Mouse (Mus musculus) embryonic facial prominence, embryonic 13.5 days (tissue): Measurements from ENCODE around the gene Fxyd1. TPM values are rescaled to one million over a fixed set of nuclear protein-coding genes. Genes with fewer than 3 reads are reported as not detected.
A peak's percentile ranks its signal among the peaks of the same experiment; 100 is the strongest.

Source experiments
- ATAC-seq: fragments of 200-750 bp; cut with Nextera tagmentation; 2 replicates; pipeline ENCODE4 v1.8.0; 2017; ENCODE audit warnings: low read depth; ENCODE audit not compliant: insufficient number of reproducible peaks, insufficient read depth, low FRiP score, low TSS enrichment
- H3K27ac ChIP-seq: fragments of 300-500 bp; sonication (generic); 2 replicates; pipeline ENCODE4 v1.5.1; 2015; ENCODE audit warnings: moderate library complexity, mild to moderate bottlenecking, inconsistent platforms
- H3K27me3 ChIP-seq: fragments of 300-500 bp; sonication (generic); 2 replicates; pipeline ENCODE4 v1.6.1; 2015; ENCODE audit warnings: mild to moderate bottlenecking, inconsistent platforms
- H3K36me3 ChIP-seq: fragments of 300-500 bp; sonication (generic); 2 replicates; pipeline ENCODE4 v1.6.1; 2015; ENCODE audit warnings: mild to moderate bottlenecking, inconsistent platforms
- H3K4me1 ChIP-seq: fragments of 300-500 bp; sonication (generic); 2 replicates; pipeline ENCODE4 v1.6.1; 2015; ENCODE audit warnings: inconsistent platforms
- H3K4me2 ChIP-seq: fragments of 300-500 bp; sonication (generic); 2 replicates; pipeline ENCODE4 v1.6.1; 2015; ENCODE audit warnings: moderate library complexity, mild to moderate bottlenecking, inconsistent platforms
- H3K4me3 ChIP-seq: fragments of 300-500 bp; sonication (generic); 2 replicates; pipeline ENCODE4 v1.5.1; 2015; ENCODE audit warnings: mild to moderate bottlenecking, inconsistent platforms
- H3K9ac ChIP-seq: fragments of 300-500 bp; sonication (generic); 2 replicates; pipeline ENCODE4 v1.6.1; 2015; ENCODE audit warnings: mild to moderate bottlenecking, inconsistent platforms
- H3K9me3 ChIP-seq: fragments of 300-500 bp; sonication (generic); 2 replicates; pipeline ENCODE4 v1.6.1; 2016; ENCODE audit warnings: inconsistent platforms
- WGBS: fragments of 180-500 bp; shearing (Covaris S2); methylation state at CpG from one replicate; pipeline ENCODE4 v1.1.7; 2015; ENCODE audit warnings: mixed read lengths; 5-methylcytosine and 5-hydroxymethylcytosine counted together
- polyA plus RNA-seq: library from polyadenylated mRNA; unstranded; fragments of >200 nt; fragmentation: Nextera tagmentation; extraction: Ambion mirVana; gene quantifications from 2 replicates; pipeline ENCODE4 v1.2.1, GENCODE M21; 2015

Gene Fxyd1
- 50.0 and 59.2 TPM in 2 replicates for polyA plus RNA-seq

DNA sequence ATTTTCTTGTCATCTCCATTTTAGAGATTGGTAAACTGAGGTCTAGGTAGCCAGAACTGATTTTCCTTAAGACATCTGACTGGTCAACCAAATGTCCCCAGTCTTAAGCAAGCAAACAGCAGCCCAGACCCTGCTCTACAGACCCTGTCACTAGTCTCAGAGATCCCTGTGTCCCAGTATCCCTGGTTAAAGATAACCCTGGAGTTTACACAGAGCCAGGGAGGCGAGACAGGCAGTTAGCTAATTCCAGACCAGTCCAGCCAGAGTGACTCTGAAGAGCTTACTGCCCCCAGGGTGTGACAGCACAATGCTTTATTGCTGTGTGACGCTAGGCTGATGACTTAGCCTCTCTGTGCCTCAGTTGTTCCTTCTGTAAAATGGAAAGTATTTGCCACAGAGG, at the start of gene Fxyd1:
Fxyd1 (minus strand) TSS at position 129 of the 400 bp plus-strand sequence.
- no peak for ATAC-seq
- H3K27me3 ChIP-seq = peaks cover 25% of the 10 kb centered on the region

GRCm38 (mm10) chr7:31106166-31106565, 49.2 kb upstream of the Fxyd1 start:
- Histone ChIP-seq H3K27ac (no peak overlapping the region), H3K36me3 (no peaks in the 10 kb centered on the region), H3K4me2 (no peak overlapping the region), H3K9me3 (no peaks in the 10 kb centered on the region), H3K4me3 (no peak overlapping the region), H3K4me1 (no peaks in the 10 kb centered on the region), H3K27me3 (no peaks in the 10 kb centered on the region), H3K9ac (no peak overlapping the region)
- no peak for ATAC-seq
- WGBS = 61% methylated on average over 3 of the region's 3 CpGs

More for the DNA sequence above, at the start of gene Fxyd1:
- Histone ChIP-seq H3K4me1 (peaks cover 41% of the 10 kb centered on the region), H3K4me3 (no peak within 1 kb of the TSS), H3K4me2 (0 out of 2 replicates have a peak within 1 kb of the TSS, but pooled peaks have one; percentile 59), H3K27ac (peak within 1 kb of the TSS; percentile 72), H3K9me3 (no peaks in the 10 kb centered on the region), H3K9ac (no peak within 1 kb of the TSS), H3K36me3 (no peaks in the 10 kb centered on the region)
- WGBS = 65% methylated on average over 2 of the region's 2 CpGs

DNA sequence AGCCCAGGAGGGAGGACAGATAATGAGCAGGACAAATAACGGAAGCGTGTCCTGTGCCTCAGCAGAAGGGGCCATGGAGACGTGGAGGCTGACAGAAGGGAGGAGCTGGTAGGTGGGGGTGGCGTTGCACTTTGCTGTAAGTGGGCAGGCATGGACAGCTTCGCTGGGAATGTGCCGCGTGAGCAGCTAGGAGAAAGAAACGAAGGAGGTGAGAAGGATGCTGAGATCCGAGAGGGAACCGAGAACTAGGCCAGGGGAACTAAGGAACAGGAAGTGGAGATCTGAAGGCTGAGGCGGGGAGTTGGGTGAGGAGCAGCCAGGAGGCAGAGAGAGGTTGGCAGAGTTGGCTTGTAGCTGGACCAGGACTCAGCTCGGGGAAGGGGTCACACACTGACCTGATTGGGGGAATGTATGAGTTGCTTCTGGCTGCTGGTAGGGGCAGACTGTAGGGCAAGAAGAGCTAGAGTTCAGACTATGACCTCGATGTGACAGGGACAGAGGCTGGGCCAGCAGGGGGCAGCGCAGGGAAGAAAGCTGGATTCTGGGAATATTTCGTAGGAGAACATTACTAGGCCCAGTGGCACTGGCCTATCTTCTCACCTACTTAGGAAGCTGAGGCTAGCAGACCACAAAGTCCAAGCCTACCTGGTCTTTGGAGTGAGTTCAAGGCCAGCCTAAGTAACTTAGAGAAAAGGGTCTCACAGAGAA, 48.2 kb upstream of the Fxyd1 start:
- Histone ChIP-seq H3K4me2 (no peak overlapping the region), H3K27me3 (no peaks in the 10 kb centered on the region), H3K36me3 (no peaks in the 10 kb centered on the region), H3K27ac (no peak overlapping the region), H3K4me3 (no peak overlapping the region), H3K9ac (no peak overlapping the region), H3K4me1 (no peaks in the 10 kb centered on the region), H3K9me3 (no peaks in the 10 kb centered on the region)
- ATAC-seq = no peak
- 59% methylated on average over 15 of the region's 15 CpGs for WGBS

DNA sequence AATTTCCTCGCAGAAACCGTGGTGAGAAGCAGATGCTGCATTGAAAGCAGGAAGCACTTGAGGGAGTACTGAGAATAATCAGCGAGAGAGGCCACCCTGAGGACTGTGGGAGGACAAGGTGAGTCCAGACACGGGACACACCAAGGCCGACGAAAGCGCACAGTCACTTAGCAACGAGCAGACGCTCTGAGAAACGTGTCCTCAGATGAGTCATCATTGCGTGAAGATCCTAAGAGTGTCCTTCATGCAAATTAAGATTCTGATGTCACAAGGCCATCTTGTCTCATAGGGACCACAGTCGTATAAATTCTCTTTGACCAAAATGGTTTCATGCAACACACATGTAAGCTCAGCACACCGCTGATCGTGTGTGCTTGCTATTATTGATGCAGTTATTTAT, 43.8 kb upstream of the Fxyd1 start:
- Histone ChIP-seq H3K36me3 (no peaks in the 10 kb centered on the region), H3K9ac (no peak overlapping the region), H3K4me1 (0 out of 2 replicates have a peak, but pooled peaks cover 4% of the 10 kb centered on the region), H3K4me3 (no peak overlapping the region), H3K27me3 (no peaks in the 10 kb centered on the region), H3K27ac (no peak overlapping the region), H3K9me3 (no peaks in the 10 kb centered on the region), H3K4me2 (no peak overlapping the region)
- no peak for ATAC-seq
- 87% methylated on average over 14 of the region's 14 CpGs for WGBS

DNA sequence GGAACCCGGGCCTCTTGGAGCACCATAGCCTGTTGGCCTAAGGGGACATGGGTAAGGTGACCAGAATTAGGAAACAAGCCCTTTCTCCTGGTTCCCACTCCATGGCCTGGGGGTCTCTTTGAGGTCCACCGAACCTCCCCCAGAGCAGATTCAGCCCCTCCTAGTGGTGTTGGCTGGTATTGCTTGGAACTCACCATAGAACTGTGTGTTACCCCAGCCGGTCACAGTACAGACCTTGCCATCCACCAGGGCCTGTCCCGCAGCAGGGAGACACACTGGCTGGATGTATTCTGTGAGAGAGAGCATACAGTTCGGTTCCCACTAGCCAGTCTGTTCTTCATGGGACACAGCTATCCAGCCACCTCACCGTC, 42.6 kb upstream of the Fxyd1 start:
- 0 out of 2 replicates have a peak, but pooled peaks cover 4% of the 10 kb centered on the region for H3K4me1 ChIP-seq
- H3K9me3 ChIP-seq = no peaks in the 10 kb centered on the region
- no peak overlapping the region for H3K9ac ChIP-seq
- H3K4me2 ChIP-seq = no peak overlapping the region
- no peak for ATAC-seq
- no peak overlapping the region for H3K27ac ChIP-seq
- no peaks in the 10 kb centered on the region for H3K36me3 ChIP-seq
- no peak overlapping the region for H3K4me3 ChIP-seq
- 91% methylated on average over 6 of the region's 6 CpGs for WGBS
- no peaks in the 10 kb centered on the region for H3K27me3 ChIP-seq

DNA sequence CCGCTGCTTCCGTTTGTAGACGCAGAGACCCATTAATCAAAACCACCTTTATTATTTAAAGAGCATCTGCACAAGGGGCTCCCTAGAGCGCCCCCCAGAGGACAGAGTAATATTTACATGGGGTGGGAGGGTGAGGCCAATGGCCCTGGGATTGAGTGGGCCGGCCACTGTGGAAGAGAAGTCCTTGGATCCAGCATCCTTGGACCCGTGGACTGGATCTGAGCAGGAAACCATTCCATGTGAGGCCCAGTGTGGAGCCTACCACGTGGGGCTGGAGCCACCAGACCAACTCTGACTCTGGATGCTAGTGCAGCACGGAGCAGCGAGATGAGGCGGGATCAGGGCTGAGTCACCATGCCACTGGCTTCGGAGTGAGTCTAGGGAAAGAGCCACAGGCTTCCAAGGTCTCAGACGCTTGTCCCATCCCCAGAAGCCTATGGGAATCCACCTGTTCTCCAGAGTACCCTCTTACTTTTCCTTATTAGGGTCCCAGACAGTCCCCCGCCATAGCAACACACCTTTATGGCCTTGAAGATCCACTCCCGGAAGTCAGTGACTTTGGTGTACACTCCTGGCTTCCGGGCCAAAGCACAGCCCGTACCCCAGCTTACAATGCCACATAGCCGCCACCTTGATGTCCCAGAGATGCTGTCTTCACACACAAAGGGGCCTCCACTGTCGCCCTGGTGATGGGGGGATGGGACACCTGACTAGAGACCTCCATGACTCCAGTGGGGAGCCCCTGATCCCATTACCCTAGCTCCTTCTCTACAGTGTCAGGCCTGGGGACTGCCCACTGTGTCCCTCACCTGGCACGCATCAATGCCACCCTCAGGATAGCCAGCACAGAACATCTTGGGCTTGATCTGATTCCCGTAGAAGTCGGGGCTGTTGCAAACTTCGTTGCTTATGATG, 42.0 kb upstream of the Fxyd1 start:
- H3K27ac ChIP-seq = peak overlapping the region; percentile 55; the same call in 1 of the 2 replicates
- no peak overlapping the region for H3K4me3 ChIP-seq
- no peaks in the 10 kb centered on the region for H3K9me3 ChIP-seq
- WGBS = 76% methylated on average over 22 of the region's 22 CpGs
- no peaks in the 10 kb centered on the region for H3K36me3 ChIP-seq
- no peak overlapping the region for H3K9ac ChIP-seq
- H3K27me3 ChIP-seq = no peaks in the 10 kb centered on the region
- no peak overlapping the region for H3K4me2 ChIP-seq
- H3K4me1 ChIP-seq = 0 out of 2 replicates have a peak, but pooled peaks cover 4% of the 10 kb centered on the region
- no peak for ATAC-seq

DNA sequence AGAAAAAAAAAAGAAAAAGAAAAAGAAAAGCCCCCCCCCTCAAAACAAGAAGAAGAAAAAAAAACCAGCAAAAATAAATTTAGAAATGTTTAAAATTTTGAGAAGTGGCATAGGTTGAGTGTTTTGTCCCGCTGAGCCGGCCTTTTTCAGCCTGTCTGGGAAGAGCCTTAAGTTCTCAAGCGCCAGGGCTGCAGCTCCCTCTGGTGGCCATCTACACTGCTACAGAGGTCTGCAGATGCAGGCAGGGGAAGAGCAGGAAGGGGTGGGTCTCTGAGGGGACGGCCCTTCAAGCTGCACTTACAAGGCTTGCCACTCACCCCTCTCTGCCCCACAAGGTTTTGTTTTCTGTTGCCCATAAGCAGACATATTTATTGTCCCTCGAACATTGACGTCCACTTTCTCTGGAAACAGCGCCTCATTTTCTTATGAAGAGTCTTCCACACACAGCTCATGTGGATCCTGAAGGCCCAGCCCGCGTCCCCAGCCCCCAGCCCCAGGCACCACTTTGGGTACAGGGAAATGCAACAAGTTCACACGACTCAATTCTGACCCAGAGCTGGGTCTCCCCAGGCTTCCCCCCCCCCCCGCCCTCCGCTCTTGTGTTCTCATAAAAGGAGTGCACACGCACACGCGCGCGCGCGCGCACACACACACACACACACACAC, 40.7 kb upstream of the Fxyd1 start:
- Histone ChIP-seq H3K36me3 (no peaks in the 10 kb centered on the region), H3K9me3 (no peaks in the 10 kb centered on the region), H3K27me3 (no peaks in the 10 kb centered on the region), H3K27ac (no peak overlapping the region), H3K4me2 (peak overlapping the region; percentile 54), H3K4me3 (peak overlapping the region; percentile 20), H3K4me1 (0 out of 2 replicates have a peak, but pooled peaks cover 4% of the 10 kb centered on the region), H3K9ac (no peak overlapping the region)
- peak; percentile 90 for ATAC-seq
- WGBS = 37% methylated on average over 17 of the region's 20 CpGs

DNA sequence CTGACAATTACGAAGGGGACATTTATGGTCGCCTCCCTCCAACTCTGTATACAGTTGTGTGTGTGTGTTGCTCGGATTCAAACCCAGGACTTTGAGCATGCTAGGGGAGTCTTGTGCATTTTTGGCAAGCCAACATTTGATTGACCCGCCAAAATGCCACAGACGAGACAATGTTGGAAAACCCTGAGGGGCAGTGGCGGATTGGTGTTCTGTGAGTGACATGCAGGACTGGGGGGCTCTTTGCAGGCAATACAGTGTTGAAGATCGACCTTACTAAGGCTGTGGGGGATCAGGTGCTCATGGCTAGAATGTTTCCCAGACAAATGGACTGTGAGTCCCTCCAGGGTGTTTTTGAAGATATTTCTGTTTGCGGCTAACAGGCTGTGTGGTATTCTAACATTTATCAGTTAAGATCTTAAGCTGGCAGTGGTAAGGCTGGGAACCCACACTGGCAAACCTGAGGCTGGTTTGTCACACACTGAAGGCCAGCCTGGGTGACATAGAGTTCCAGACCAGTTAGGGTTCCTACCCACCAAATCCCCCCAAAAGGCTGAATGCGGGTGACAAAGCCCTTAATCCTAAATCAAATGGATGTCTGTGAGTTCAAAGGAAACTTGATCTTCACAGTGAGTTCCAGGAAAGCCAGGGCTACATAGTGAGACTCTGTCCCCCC, 40.0 kb upstream of the Fxyd1 start:
- no peak overlapping the region for H3K9ac ChIP-seq
- 59% methylated on average over 9 of the region's 9 CpGs for WGBS
- no peak overlapping the region for H3K4me2 ChIP-seq
- H3K27ac ChIP-seq = 0 out of 2 replicates have a peak overlapping the region, but pooled peaks have one; percentile 0
- 0 out of 2 replicates have a peak, but pooled peaks cover 4% of the 10 kb centered on the region for H3K4me1 ChIP-seq
- no peak for ATAC-seq
- no peaks in the 10 kb centered on the region for H3K9me3 ChIP-seq
- H3K36me3 ChIP-seq = no peaks in the 10 kb centered on the region
- no peaks in the 10 kb centered on the region for H3K27me3 ChIP-seq
- H3K4me3 ChIP-seq = no peak overlapping the region

GRCm38 (mm10) chr7:31094774-31095501, 37.9 kb upstream of the Fxyd1 start:
- 23% methylated on average over 12 of the region's 12 CpGs for WGBS
- H3K4me1 ChIP-seq = 0 out of 2 replicates have a peak, but pooled peaks cover 4% of the 10 kb centered on the region
- no peak overlapping the region for H3K27ac ChIP-seq
- H3K4me3 ChIP-seq = no peak overlapping the region
- no peak for ATAC-seq
- no peaks in the 10 kb centered on the region for H3K9me3 ChIP-seq
- no peak overlapping the region for H3K9ac ChIP-seq
- H3K4me2 ChIP-seq = no peak overlapping the region
- no peaks in the 10 kb centered on the region for H3K36me3 ChIP-seq
- no peaks in the 10 kb centered on the region for H3K27me3 ChIP-seq

DNA sequence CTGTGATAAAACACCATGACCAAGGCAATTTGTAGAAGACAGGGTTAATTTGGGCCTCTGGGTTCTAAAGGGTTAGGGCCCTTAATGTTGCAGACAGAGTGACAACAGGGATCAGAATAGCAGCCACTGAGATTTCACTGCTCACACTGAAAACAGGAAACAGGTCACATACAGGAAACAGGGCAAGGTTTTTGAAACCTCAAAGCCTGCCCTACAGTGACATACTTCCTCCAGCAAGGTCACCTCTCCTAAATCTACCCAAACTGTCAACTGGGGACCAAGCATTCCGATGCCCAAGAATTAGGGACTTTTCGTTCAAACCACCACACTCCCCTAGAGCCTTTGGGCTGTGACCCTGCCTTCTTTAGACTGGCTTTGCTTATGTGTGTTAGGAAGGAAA, 32.7 kb upstream of the Fxyd1 start:
- H3K27me3 ChIP-seq = no peaks in the 10 kb centered on the region
- no peak overlapping the region for H3K27ac ChIP-seq
- H3K9ac ChIP-seq = no peak overlapping the region
- no peak overlapping the region for H3K4me3 ChIP-seq
- WGBS = 86% methylated on average over 2 of the region's 2 CpGs
- H3K36me3 ChIP-seq = no peaks in the 10 kb centered on the region
- H3K4me2 ChIP-seq = no peak overlapping the region
- no peak for ATAC-seq
- H3K9me3 ChIP-seq = no peaks in the 10 kb centered on the region
- H3K4me1 ChIP-seq = peaks cover 9% of the 10 kb centered on the region
